Mouse (Mus musculus) lung, postnatal 0 days (tissue): Measurements from ENCODE around the gene Nmnat2.

ENCODE experiments used
- CTCF ChIP-seq: IDR thresholded peaks from 2 replicates; pipeline ENCODE4 v1.5.1; 2016; ENCODE audit warnings: antibody characterized with exemption, mild to moderate bottlenecking
- EP300 ChIP-seq: IDR thresholded peaks from 2 replicates; pipeline ENCODE4 v1.6.1; 2016; ENCODE audit warnings: antibody characterized with exemption, mild to moderate bottlenecking, control low read depth

DNA sequence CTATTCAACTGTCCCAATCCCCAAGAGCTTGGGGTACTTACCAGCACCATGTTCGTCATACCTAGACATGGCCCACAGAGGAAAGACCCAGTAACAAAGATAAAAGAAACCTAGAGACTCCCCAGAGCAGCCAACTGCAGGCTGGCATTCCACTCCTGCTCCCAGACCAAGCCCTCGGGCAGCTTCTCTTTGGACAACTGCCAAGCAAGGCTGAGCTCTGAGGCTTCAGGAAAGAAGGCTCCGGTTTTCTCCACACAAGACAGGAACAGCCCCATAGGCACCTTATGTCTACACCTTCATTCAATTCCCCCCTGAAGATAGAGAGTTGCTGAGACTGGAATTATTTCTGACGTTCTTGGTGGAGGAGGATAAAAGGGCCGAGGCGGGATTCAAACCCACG, 197.8 kb downstream of the Nmnat2 start:
- TF ChIP-seq EP300 (no peak), CTCF (no peak)
